Mouse (Mus musculus): ENCODE data around the gene Crybb3.

Gene Crybb3

GRCm38 (mm10) chr5:113045511-113046273 is 35.7 kb downstream of the Crybb3 start:
- DNase-seq = no peak

GRCm38 (mm10) chr5:113043531-113043930 is 37.9 kb downstream of the Crybb3 start:
- DNase-seq = peak; percentile 91 to 96

GRCm38 (mm10) chr5:113041567-113042071 is 39.8 kb downstream of the Crybb3 start:
- peak; percentile 90 to 95 for DNase-seq

- DNase-seq = peak; percentile 41 to 58
These were observed 40.6 kb downstream of the Crybb3 start for GRCm38 (mm10) chr5:113040776-113041175.

- DNase-seq = no peak
These were observed 42.8 kb downstream of the Crybb3 start for GRCm38 (mm10) chr5:113038601-113039000.

- no peak for DNase-seq
These were observed 46.0 kb downstream of the Crybb3 start for GRCm38 (mm10) chr5:113035094-113036047.

- no peak for DNase-seq
These were observed 50.1 kb downstream of the Crybb3 start for GRCm38 (mm10) chr5:113031201-113031754.

GRCm38 (mm10) chr5:113030082-113030481 is 51.3 kb downstream of the Crybb3 start:
- no peak for DNase-seq

GRCm38 (mm10) chr5:113026706-113027105 is 54.7 kb downstream of the Crybb3 start:
- DNase-seq = no peak

Data from cerebellum, adult 18-20 months (tissue).